Mouse (Mus musculus) naive thymus-derived CD4-positive, alpha-beta T cell, adult 2 months (primary cell): ENCODE results near the gene Vmn1r171.
"Not testable (repeated sequence)": the region's sequence is repeated elsewhere in the genome, so short reads cannot be mapped to it uniquely, and the experiment has no call there.

Experiments
- DNase-seq: peaks from one replicate; pipeline ENCODE4 v3.0.0-alpha.2; 2011; ENCODE audit warnings: low read depth

Gene Vmn1r171

DNA sequence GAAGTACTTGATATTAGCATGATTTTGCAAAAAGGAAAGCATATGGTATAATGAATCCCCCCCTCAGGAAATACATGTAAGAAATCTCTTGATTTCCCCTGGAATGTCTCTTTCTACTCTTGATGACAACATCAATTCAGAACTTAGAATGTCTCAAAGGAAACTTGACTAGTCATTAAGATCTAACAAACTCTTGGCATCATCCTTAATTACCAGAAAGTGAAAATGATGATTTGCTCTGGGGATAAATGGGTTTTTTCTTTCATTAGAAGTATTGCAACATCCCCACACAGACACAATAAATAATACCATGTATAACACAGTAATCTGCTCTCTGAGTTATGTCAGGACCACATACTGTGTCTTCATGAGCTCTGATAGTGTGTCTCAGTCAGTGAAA, at the start of gene Vmn1r171:
TSS of gene Vmn1r171 (plus strand) at position 301 of the 400 bp plus-strand sequence.
- no peak for DNase-seq

DNA sequence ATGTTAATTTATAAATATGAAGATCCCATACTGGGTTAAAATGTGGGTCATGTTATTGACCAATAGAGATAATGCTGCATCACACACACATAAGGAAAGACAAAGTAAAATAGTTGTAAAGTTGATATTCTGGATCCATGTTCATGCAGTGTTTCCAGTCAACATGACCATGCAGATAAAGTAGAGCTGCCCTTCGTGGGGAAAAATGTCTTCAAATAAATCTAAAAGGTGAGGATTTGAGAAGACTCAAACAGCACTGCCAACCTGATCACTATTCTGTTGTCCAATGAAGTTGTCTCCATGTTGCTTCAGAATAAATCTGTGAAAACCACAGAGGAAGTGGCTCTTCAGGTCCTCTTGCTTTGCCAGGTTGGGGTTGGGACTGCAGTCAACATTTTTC, 24.6 kb upstream of the Vmn1r171 start, which contains the start of gene Vmn1r170:
TSS of gene Vmn1r170 (plus strand) at position 301 of the 400 bp plus-strand sequence.
- DNase-seq, result not testable (repeated sequence)

DNA sequence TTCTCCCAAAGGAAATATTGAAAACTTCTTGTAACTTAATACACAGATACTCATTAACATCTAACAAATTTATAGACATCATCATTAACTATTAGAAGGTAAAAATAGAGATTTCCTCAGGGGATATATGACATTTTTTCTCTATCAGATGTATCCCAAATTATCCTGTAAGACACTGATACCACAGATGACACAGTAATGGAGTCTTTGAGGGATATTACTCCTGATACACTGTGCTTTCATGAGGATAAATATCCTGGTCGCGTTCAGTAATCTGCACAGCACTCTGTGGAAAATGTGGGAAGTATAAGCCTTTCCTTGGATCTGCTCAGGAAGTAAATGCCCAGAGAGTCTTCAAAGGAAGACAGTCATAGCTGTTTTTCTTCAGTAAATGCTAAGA, 27.5 kb downstream of the Vmn1r171 start, which contains the start of gene Vmn1r172:
TSS of gene Vmn1r172 (plus strand) at position 301 of the 400 bp plus-strand sequence.
- DNase-seq, result no peak
